Comparison of ENCODE assay signal across 8 mouse cellular contexts in the genomic region with DNA sequence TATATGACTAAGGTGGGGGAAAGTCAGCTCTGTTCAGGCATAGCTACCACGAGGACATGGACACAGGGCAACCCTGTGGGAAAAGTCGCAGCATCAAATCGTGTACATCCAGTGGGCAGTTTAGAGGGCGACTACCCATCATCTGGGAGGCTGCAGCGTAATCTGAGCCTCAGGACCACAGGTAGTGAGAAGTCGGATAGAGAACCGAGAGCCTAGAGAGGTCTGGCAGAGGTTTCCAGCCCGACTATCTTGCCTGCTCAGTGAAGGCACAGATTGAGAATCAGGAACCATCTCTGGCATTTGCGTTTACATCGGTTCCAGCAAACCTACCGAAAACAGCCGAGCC. TPM values are rescaled to one million over a fixed set of nuclear protein-coding genes. Genes with fewer than 3 reads are reported as not detected.
DNase-seq lines count a peak whose midpoint lies in the region; ATAC-seq and TF ChIP-seq lines count a peak whose summit lies in the region.

No protein-coding gene starts in this region.

- peak overlapping the region; percentile 66 for H3K9ac ChIP-seq in embryonic facial prominence, embryonic 11.5 days (replicated peaks; ENCODE audit: low read length)
- peak overlapping the region; percentile 54 for H3K9ac ChIP-seq in intestine, embryonic 14.5 days (ENCODE audit: low read length)

- peak; percentile 29 for ATAC-seq in embryonic facial prominence, embryonic 11.5 days (replicated peaks; ENCODE audit: insufficient number of reproducible peaks, low FRiP score, low TSS enrichment, low read depth)
- peak; percentile 44 for ATAC-seq in intestine, embryonic 14.5 days (replicated peaks; ENCODE audit: low FRiP score, low TSS enrichment, low read depth)

- H3ac ChIP-seq in myocyte (ENCODE audit: control insufficient read depth, insufficient read length) = peak overlapping the region; percentile 71

- no peaks in the 10 kb centered on the region for H3K9me3 ChIP-seq in embryonic facial prominence, embryonic 11.5 days (replicated peaks; ENCODE audit: control insufficient read depth, low read length)
- H3K9me3 ChIP-seq in intestine, embryonic 14.5 days (ENCODE audit: control insufficient read depth, low read length) = no peaks in the 10 kb centered on the region

- WGBS in embryonic facial prominence, embryonic 11.5 days = 1% methylated on average over 12 of the region's 12 CpGs
- under 1% methylated on average over 12 of the region's 12 CpGs for WGBS in intestine, embryonic 14.5 days

- no peaks in the 10 kb centered on the region for H3K27me3 ChIP-seq in embryonic facial prominence, embryonic 11.5 days (ENCODE audit: control insufficient read depth, insufficient read depth, low read length)
- H3K27me3 ChIP-seq in intestine, embryonic 14.5 days (replicated peaks; ENCODE audit: control insufficient read depth, insufficient read depth, low read length) = no peaks in the 10 kb centered on the region
- no peaks in the 10 kb centered on the region for H3K27me3 ChIP-seq in myocyte (ENCODE audit: control insufficient read depth, insufficient read depth, insufficient read length)

- intact Hi-C loops in left cerebral cortex, adult 2 months (cut with DNase I) = loop anchor here (1.0 to 5.0 kb wide), 2 partner anchors 10 to 87 kb away; a partner anchor contains a TSS

- DNase-seq in left cerebral cortex, adult 2 months (ENCODE audit: extremely low spot score in 1 of 2, low spot score in 2 of 2) = no peak
- no peak for DNase-seq in left cerebral cortex, adult 18-20 months (ENCODE audit: low spot score in 2 of 2)
- DNase-seq in embryonic facial prominence, embryonic 11.5 days (ENCODE audit: low spot score) = no peak
- DNase-seq in intestine, embryonic 14.5 days (ENCODE audit: low spot score) = no peak
- no peak for DNase-seq in thymus, postnatal 14 days
- DNase-seq in embryo, embryonic 10 days (ENCODE audit: low spot score) = no peak
- no peak for DNase-seq in adrenal gland, postnatal 14 days

- H3K27ac ChIP-seq in left cerebral cortex, adult 2 months = peak overlapping the region; percentile 94
- no peak overlapping the region for H3K27ac ChIP-seq in embryonic facial prominence, embryonic 11.5 days (replicated peaks; ENCODE audit: low read depth, low read length)
- H3K27ac ChIP-seq in intestine, embryonic 14.5 days (ENCODE audit: low read depth) = peak overlapping the region; percentile 83

- no peak for TF ChIP-seq POLR2A in myocyte (IDR thresholded peaks at IDR 0.05; ENCODE audit: insufficient read length, low read depth)

- peak overlapping the region; percentile 61 for H3K4me2 ChIP-seq in embryonic facial prominence, embryonic 11.5 days (ENCODE audit: low read depth, low read length)
- peak overlapping the region; percentile 79 for H3K4me2 ChIP-seq in intestine, embryonic 14.5 days (ENCODE audit: low read length)
- H3K4me2 ChIP-seq in myocyte (ENCODE audit: low read depth) = peak overlapping the region; percentile 87

- H3K4me3 ChIP-seq in left cerebral cortex, adult 2 months = peak overlapping the region; percentile 61
- peak overlapping the region; percentile 60 for H3K4me3 ChIP-seq in embryonic facial prominence, embryonic 11.5 days (ENCODE audit: low read depth, low read length)
- peak overlapping the region; percentile 61 for H3K4me3 ChIP-seq in intestine, embryonic 14.5 days (ENCODE audit: low read depth, low read length)
- peak overlapping the region; percentile 63 for H3K4me3 ChIP-seq in myocyte

- peaks cover 7% of the 10 kb centered on the region for H3K79me2 ChIP-seq in myocyte (ENCODE audit: control insufficient read depth, insufficient read depth)

- no peaks in the 10 kb centered on the region for H3K4me1 ChIP-seq in embryonic facial prominence, embryonic 11.5 days (ENCODE audit: control insufficient read depth, insufficient read depth, low read length)
- H3K4me1 ChIP-seq in intestine, embryonic 14.5 days (replicated peaks; ENCODE audit: control insufficient read depth, insufficient read depth, low read length) = peaks cover 8% of the 10 kb centered on the region; the same call in 1 of the 2 replicates

- no peak for TF ChIP-seq CTCF in left cerebral cortex, adult 2 months (IDR thresholded peaks at IDR 0.05)

- no peaks in the 10 kb centered on the region; the same call in none of the 2 replicates for H3K36me3 ChIP-seq in embryonic facial prominence, embryonic 11.5 days (replicated peaks; ENCODE audit: control insufficient read depth, insufficient read depth, low read depth, low read length)
- H3K36me3 ChIP-seq in intestine, embryonic 14.5 days (ENCODE audit: control insufficient read depth, insufficient read depth, low read length) = peaks cover 57% of the 10 kb centered on the region
- H3K36me3 ChIP-seq in myocyte (ENCODE audit: control insufficient read depth, insufficient read depth) = peaks cover 43% of the 10 kb centered on the region

TF ChIP-seq in myocyte, 11 proteins besides CTCF, POLR2A, EP300 and RAD21:
- TF ChIP-seq MYOG (IDR thresholded peaks at IDR 0.05; ENCODE audit: control insufficient read depth in 1 of 3, insufficient read depth in 1 of 3, insufficient read length in 2 of 3, low read depth in 2 of 3) (no peak), TCF3 (IDR thresholded peaks at IDR 0.05; ENCODE audit: insufficient read length, low read depth) (no peak), MAX (IDR thresholded peaks at IDR 0.05; ENCODE audit: low read depth) (no peak), SRF (IDR thresholded peaks at IDR 0.05; ENCODE audit: control insufficient read depth, insufficient read length, low read depth) (no peak), TCF12 (IDR thresholded peaks at IDR 0.05; ENCODE audit: insufficient read depth, poor library complexity, severe bottlenecking) (no peak), POLR2AphosphoS2 (IDR thresholded peaks at IDR 0.05; ENCODE audit: insufficient read length, low read depth) (no peak), USF1 (IDR thresholded peaks at IDR 0.05; ENCODE audit: low read depth) (no peak), CEBPB (IDR thresholded peaks at IDR 0.05; ENCODE audit: insufficient read depth, poor library complexity, severe bottlenecking) (no peak), REST (IDR thresholded peaks at IDR 0.05; ENCODE audit: insufficient read depth, insufficient read length) (no peak), E2F4 (IDR thresholded peaks at IDR 0.05; ENCODE audit: insufficient read depth) (no peak), MYOD1 (IDR thresholded peaks at IDR 0.05; ENCODE audit: control insufficient read depth in 1 of 3, insufficient read length in 2 of 3, low read depth in 2 of 3) (no peak)
TF ChIP-seq in myocyte: peak in this region for 0.

RNA-seq across cellular contexts. Expression of a gene that starts 0.3 kb away (rescaled TPM):
- total RNA-seq in left cerebral cortex, adult 2 months (2021) = 10 to 100 TPM; 56.6 to 62.9 TPM
- 10 to 100 TPM; 61.8 to 63.7 TPM for total RNA-seq in left cerebral cortex, adult 18-20 months (2021)
- polyA plus RNA-seq in embryonic facial prominence, embryonic 11.5 days (2014; fragmentation: Nextera tagmentation; extraction: Ambion mirVana) = 125 and 135 TPM in 2 replicates
- polyA plus RNA-seq in intestine, embryonic 14.5 days (2014; fragmentation: Nextera tagmentation; extraction: Ambion mirVana) = 129 and 134 TPM in 2 replicates
- 79.0 TPM for polyA plus RNA-seq in myocyte (2012; fragmentation: generic; extraction: Trizol)
- 75.3 and 75.4 TPM in 2 replicates for total RNA-seq in adrenal gland, postnatal 14 days (2021)

RNA-seq across cellular contexts. Expression of a gene that starts 9.8 kb away (rescaled TPM):
- 10 to 100 TPM; 33.9 to 41.7 TPM for total RNA-seq in left cerebral cortex, adult 2 months (2021)
- 10 to 100 TPM; 39.4 to 42.4 TPM for total RNA-seq in left cerebral cortex, adult 18-20 months (2021)
- polyA plus RNA-seq in embryonic facial prominence, embryonic 11.5 days (2014; fragmentation: Nextera tagmentation; extraction: Ambion mirVana) = 272 and 292 TPM in 2 replicates
- polyA plus RNA-seq in intestine, embryonic 14.5 days (2014; fragmentation: Nextera tagmentation; extraction: Ambion mirVana) = 179 TPM in 2 replicates
- 90.0 TPM for polyA plus RNA-seq in myocyte (2012; fragmentation: generic; extraction: Trizol)
- total RNA-seq in adrenal gland, postnatal 14 days (2021) = 91.3 and 98.1 TPM in 2 replicates

RNA-seq across cellular contexts. Expression of a gene that starts 34.1 kb away (rescaled TPM):
- 1 to 10 TPM; 4.3 to 7.6 TPM for total RNA-seq in left cerebral cortex, adult 2 months (2021)
- 1 to 10 TPM; 4.8 to 5.3 TPM for total RNA-seq in left cerebral cortex, adult 18-20 months (2021)
- 40.6 and 42.4 TPM in 2 replicates for polyA plus RNA-seq in embryonic facial prominence, embryonic 11.5 days (2014; fragmentation: Nextera tagmentation; extraction: Ambion mirVana)
- 55.9 and 66.6 TPM in 2 replicates for polyA plus RNA-seq in intestine, embryonic 14.5 days (2014; fragmentation: Nextera tagmentation; extraction: Ambion mirVana)
- 29.4 TPM for polyA plus RNA-seq in myocyte (2012; fragmentation: generic; extraction: Trizol)
- total RNA-seq in adrenal gland, postnatal 14 days (2021) = 247 and 275 TPM in 2 replicates

Comparison
In these comparisons a context has a peak if more than half of its experiments do, and no peak if none do; other contexts are left out.
1. RNA of a gene that starts 34.1 kb away (total RNA-seq): 247 to 275 TPM in adrenal gland, postnatal 14 days; 4.3 to 7.6 TPM in left cerebral cortex, adult 2 months and 4.8 to 5.3 TPM in left cerebral cortex, adult 18-20 months; every median in the first group is over 10 times any median in the second.
2. Peak in every context shown above with its lines, with median percentiles within 50 percentile points of each other: H3K4me3 ChIP-seq and H3K4me2 ChIP-seq.